Mouse (Mus musculus): ENCODE measurements around the gene Cntfr.

Gene Cntfr

DNA sequence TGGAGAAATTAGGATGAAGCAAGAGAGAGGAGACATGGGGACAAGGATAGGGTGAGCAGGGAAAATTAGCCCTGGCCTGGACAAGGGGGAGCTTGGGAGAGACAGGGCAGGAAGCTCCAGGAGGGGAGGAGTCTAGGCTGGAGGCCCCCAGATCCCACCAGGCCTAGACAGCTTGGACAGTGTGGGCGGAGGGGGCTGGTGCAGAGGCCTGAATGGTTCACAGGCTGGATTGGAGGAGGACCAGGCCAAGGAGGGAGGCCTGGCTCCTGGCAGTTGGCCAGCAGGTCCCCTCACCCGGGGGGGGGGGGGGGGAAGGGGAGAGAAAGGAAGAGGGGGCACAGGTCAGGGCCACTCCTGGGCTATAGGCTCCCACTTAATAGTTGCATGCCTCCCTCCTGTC, 17.6 kb downstream of the Cntfr start:
- DNase-seq (ENCODE audit: low spot score in 2 of 2), result no peak

DNA sequence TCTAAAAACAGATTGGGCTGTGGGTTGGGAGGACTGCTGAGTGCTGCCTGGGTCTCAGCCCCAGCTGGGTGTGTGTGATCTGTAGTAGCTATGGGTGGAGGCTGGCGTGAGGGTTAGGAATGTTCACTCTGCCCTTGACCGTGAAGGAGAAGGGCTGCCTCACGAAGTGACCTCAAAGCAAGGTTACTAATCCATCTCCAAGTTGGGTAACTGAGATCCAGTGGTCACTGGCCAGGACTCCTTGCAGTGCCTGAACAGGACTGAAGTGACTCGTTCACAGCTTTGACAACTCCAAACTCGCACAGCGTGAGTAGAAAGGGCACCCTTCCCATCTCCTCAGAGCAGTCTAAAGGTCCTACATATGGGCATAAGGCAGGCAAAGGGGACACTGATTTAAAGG, 18.0 kb downstream of the Cntfr start:
- DNase-seq (ENCODE audit: low spot score in 2 of 2), result no peak

DNA sequence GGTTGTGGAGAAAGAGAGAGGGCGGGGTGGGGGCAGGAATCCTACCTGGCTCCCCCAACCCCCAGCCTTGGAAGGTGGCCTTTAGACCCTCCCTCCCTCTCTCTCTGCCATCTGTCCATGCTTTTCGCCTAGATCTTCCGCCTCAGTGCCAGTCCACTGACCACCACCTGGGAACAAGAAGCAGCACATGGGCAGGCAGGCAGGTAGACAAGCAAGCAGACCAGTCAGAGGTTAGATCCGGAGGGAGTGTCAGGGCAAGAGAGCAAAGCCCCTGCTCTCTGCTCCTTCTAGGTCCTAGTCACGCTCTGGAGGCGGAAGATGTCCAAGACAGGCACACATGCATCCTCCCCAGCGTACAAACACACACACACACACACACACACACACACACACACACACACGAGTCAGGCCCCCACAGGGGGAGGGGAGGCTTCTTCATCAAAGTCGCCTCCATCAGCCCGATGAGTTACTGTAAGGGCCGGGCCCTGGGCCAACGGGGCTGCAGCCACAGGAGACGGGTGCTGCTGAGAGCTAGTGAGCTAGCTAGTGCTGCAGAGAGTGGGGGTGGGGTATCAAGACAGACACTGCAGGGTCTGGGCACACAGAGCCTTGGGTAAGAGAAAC, 19.8 kb downstream of the Cntfr start:
- DNase-seq (ENCODE audit: low spot score in 2 of 2), result no peak

DNA sequence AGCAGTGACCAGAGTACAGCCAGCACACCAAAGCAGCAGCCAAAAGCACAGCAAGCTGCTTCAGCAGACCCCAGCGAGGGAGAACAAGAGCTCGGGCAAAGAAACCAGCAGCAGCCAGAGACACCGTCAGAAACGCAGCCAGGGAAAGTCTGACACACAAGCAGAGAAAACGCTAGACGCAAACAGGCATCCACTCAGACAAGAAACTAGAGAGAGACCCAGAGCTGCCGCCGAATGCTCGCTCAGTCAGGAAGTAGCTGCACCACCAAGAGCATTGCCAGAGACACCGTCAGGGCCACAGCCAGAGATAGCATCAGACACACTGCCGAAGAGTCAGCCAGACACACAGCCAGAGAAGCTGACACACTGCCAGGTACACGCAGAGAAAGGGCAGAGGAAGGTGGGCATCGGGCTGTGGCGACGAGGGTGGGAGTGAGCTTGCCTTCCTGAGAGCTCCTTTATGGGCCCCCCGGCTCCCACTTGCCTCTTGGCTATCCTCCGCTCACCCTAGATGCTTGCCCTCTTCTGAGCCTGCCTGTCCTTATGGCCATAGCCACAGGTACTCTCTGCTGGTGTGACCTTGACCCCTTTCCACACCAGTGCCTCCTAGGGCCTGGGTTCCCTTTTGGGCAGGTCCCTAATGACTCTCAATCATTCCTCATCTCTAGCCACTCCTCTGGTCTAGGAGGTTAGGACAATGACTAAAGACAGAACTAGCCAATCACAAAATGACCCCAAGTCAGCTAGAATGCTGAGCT, 20.5 kb downstream of the Cntfr start:
- DNase-seq (ENCODE audit: low spot score in 2 of 2), result no peak

DNA sequence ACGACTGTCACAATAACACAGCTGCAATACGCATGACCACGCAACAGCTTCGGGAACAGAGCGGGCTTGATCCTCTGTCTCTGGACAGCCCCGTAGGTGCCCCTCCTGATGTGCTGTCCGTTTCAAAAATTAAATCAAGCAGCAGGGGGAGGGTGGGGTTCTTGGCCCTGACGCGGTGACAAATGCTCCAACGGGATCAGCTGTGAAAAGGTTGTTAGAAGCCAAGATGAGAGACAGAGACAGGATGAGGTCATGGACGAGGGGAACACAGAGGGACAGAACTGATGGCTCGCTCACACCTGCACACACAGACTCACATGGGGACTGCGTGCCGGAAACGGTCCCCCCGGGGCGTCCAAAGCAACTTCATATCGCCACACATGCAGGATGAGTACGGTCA, 23.7 kb downstream of the Cntfr start:
- no peak for DNase-seq (ENCODE audit: low spot score in 2 of 2)

DNA sequence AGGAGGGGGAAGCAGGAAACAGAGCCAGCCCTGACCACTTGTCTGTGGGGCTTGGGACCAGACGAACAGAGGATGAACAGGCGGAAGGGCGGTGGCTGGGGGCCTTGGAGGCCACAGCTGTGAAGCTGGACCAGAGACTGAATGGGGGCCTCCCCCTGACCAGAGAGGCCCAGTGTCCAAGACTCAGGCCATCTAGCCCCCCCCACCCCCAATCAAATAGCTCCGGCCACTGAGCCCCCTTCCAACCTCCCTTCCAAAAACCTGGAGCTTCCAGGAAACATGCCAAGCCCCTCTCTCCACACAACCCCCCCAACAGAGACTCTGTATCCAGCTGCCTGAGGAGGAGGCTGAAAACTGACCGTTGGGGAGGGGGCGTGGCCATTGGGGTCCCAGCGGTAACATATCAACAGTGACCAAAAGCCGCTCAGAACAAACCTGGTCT, 24.3 kb downstream of the Cntfr start:
- no peak for DNase-seq (ENCODE audit: low spot score in 2 of 2)

DNA sequence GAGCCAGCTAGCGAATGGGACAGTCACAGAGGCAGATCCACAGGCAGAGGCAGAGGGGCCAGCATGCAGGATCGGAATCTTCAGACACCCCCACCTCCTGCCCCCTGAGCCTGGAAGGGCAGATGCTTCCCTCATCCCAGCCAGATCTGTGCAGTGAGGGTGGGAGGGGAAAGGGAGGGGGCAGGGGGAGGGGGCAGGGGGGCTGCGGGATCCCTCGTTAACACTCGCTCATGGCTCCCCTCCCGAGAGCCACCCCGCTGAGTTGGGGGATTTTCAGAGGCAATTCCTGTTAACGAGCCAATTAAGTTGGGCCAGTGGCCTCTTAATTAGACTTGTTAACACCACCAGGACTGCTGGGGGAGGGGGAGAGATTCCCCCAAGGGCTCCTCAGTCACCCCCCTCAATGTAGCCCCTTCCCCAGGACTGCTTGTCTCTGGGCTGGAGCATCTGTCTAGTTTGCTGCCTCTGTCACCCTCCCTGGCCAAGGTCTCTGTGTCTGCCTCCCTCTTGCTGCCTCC, 24.9 kb downstream of the Cntfr start:
- no peak for DNase-seq (ENCODE audit: low spot score in 2 of 2)

DNA sequence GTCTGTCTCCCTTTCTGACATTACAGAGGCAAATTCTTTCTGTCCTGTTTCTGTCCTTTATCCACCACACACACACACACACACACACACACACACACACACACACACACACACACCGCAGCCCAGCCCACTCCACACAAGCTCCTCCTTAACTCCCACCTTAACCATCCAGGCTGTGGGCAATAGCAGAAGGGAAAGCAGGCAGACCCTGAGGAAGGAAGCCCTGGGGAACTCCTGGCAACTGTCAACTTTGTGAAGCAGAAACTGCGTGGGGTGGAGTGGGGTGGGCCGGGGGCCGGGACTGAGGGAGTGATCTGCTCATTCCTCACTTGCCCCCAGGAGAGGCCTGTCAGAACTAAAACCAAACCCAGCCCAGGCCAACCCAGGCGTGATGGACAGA, 25.4 kb downstream of the Cntfr start:
- DNase-seq (ENCODE audit: low spot score in 2 of 2), result no peak

DNA sequence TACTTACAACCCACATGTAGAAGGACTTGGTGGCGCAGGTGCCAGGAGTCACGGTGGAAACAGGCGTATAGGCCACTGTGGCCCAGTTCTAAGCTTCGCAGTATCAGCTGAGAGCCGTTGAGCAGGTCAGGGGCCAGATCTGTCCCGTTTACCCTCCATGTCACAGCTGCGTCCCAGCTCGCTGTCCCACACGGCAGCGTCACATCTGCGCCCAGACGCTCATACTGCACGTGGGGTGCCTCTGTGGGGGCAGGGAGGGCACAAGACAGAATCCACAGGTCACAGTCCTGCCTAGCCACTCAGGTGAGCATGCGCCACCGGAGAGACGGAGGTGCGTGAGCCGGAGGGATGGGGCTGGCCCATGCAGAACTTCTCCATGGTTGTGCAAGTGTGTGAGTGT, 26.1 kb downstream of the Cntfr start:
- no peak for DNase-seq (ENCODE audit: low spot score in 2 of 2)

DNA sequence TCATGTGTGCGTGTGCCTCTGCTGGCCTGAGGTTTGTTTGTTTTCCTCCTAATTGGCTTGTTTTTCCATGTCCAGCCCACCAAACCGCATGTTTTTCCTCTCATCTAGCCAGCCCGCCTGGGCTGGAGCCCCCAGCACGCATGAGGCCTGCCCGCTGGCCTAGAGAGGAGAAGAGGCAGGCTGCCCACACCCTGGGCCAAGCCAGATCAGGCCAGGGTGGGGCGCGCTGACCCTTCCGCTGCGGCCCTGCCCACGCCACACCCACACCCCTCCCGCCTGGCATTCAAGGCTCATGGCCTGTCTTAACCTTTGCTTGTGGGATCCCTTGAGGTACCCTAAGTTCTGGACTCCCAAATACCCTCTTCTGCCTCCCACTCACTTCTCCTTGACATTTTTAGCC, 30.2 kb downstream of the Cntfr start:
- DNase-seq (ENCODE audit: low spot score in 2 of 2), result no peak

DNA sequence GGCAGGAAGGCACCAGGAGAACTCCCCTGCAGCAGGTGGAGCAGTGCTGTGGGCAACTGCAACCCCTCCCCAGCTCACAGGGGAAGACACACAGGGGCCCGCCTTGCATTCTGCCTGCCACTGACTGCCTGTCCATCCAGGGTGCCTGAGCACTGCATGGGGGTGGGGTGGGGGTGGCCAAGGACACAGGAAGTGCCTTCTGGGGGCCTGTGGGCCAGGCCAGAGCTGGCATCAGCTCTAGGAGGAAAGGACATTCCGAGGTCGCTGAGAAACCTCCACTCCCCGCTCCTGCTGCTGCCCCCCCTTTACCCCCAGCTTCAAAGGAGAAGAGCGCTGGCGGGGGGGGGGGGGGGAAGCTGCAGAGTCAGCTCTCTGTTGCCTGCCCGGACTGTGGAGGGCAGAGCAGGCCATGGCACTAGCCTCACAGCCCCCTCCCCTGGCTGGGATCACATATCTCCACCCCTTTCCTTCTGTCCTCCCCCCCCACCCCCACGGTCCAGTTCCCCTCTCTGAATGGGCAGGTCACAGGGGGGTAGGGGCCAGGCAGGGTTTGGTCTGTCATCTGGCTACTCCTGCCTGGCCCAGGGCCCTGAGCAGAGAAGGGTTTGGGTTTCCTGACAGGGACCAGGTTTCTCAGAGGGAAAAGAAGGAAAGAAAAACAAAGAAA, 31.7 kb downstream of the Cntfr start:
- no peak for DNase-seq (ENCODE audit: low spot score in 2 of 2)

DNA sequence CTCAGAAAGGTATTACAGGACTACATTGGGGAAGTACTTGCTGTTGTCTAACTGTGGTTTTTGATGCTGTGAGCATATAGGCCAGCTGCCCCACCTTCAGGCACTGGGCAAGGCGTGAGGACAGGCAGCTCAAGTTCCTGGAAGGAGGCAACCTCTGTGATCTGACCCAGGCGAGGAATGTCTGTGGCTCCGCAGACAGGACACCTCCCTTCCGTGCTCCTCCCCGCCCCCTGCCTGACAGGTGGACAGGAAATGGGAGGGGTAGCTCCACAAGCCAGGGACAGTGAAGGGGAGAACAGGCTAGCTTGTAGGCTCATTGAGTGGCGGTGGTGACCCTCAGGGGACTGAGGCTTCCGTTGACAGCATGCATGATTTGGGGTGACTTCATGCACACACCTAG, 32.4 kb downstream of the Cntfr start:
- no peak for DNase-seq (ENCODE audit: low spot score in 2 of 2)

DNA sequence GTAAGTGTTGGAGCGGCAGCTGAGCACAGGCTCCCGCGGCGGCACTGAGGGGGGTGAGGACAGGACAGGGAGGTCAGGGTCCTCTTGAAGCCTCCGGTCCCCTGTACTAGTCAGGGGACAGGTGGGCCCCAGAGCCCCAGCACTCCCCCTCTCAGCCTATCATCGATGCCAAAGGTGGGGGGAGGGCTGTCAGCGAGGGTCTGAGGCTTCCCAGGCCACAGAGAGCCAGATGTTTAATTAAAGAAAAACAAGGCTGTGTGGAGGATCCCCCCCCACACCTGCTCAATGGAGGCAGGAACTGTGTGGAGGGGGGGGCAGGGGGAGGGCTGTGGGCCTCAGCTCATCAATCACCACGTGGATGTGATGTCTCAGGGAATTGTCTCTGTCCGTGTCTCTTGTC, 33.3 kb downstream of the Cntfr start:
- no peak for DNase-seq (ENCODE audit: low spot score in 2 of 2)

DNA sequence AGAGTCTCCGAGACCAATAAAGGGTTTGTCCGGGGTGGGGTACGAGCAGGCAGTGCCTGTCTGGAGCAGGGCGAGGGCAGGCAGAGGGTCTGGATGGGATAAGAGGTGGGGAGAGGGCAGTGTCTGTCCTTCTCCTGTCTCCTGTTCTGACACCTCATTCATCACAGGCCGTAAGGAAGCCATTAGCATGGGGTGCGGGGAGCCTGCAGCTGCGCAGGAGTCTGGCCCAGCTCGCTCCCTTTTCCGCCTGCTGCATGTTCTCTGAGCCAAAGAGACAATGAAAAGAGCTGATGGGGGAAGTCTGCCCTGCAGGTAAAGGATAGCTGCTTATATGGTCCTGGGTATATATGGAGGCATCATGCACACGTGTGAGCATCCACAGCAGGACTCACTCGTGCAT, 34.2 kb downstream of the Cntfr start:
- DNase-seq (ENCODE audit: low spot score in 2 of 2), result no peak

DNA sequence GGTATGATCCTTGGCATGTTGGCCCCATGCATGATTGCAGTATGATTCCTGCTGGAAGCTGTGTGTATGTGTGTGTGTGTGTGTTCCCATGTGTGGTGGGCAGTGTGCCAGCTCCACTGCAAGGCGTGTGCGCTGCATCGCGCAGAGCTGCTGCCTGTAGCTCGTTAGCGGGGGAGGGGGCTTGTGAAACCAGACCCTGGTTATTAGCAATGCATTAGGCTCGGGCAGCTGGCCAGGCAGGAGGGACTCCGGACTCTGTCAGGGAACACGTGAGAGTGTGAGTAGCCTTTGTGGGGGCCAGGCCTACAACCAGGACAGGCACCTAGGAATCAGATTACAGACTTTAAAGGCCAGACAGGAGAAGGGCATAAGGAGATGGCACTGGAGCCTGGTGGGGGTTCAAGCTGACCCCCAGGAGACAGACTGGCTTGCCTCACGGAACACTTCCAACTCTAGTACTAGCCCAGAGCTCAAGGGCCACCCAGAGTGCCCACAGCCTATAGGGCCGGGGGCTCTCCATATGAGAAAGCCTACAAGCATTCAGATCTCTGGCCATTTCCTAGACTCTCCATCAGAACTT, 35.9 kb downstream of the Cntfr start:
- DNase-seq (ENCODE audit: low spot score in 2 of 2), result no peak

DNA sequence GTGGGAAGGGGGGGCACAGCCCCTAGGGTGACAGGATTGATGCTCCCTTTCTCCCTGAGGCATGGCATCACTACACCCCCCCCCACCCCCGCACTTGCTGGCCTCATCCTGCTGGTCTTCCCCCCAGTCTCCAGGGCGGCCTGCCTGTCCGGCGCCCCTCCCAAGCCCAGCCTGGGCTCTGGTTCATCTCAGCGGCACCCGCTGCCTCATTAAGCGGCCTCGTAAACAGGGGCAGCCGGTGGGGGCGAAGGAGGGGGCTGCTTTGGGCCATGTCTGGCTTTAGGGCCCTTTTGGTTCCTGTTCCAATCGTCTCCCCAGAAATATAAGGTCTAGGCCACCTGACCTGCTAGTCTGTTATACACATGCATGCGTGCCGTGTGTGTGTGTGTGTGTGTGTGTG, 37.3 kb downstream of the Cntfr start:
- DNase-seq (ENCODE audit: low spot score in 2 of 2), result no peak

DNA sequence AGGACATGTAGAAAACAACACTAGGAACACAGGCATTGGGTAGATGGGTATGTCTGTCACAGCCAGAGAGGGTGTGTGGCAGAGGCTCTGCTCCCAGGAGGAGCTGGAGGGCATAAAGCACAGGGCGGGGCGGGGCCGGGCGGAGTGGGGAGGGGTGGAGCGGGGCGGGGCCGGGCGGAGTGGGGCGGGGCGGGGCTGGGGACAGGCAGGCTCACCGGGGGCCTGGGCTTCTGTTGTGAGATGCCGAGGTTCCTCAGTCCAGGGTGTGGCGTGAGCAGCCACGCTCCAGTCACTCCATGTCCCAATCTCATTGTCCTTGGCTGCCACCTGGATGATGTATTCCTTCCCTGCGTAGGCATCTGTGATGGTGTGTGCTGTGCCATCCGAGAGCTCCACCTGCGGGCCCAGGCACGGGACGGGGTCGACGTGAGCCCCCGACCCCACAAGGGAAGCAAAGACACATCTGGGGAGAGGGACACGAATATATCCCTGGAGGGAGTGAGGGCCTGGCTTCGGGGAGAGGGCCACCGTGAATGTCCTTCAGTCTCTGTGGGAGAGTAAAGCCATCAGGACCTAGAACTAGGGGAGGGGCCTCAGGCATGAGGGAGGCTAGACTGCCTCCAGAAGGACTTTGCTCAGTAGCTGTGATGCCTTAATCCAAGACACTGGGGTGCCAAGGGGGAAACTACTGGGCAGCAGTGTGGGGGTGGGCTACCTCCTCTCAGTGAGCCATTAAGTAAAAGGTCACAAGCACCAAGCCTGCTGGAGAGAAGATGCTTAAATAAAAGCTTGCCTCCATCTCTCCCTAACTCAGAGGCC, 38.1 kb downstream of the Cntfr start:
- DNase-seq (ENCODE audit: low spot score in 2 of 2), result no peak

DNA sequence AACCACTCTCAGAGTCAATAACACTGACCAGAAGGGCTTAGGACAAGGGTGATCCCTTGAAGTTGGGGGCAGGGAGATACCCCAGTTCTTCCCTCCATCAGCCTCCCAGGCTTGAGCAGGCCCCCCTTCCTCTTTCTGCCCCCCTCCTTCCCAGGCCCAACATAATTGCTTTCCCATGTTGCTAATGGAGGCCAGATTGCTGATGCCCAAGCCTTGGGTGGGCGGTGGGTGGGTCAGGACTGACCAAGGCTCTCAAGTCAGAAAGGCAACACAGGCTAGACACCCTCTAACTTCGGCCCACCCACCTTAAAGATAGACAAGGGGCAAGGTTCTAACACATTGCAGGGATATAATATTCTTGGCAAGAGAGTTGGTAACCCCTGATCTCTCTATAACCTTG, 41.4 kb downstream of the Cntfr start:
- no peak for DNase-seq (ENCODE audit: low spot score in 2 of 2)

DNA sequence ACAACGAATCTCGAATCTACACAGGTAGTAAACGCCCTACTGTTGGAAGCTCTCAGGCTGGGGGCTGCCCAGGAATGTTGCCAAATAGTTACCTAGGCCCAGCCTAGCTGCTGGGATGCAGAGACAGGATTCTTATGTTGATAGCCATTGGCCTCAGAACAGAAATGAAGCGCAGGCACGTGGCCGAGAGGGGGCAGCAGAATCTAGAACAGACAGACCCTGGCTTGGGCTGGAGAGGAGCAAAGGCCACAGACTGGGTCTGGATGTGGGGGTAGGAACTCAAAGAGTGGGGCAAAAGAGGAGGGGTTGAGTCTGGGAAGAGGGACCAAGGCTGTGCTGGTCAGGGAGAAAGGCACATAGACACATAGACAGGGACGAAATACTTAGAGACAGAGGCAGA, 42.7 kb downstream of the Cntfr start:
- DNase-seq (ENCODE audit: low spot score in 2 of 2), result peak; percentile 42 to 63

DNA sequence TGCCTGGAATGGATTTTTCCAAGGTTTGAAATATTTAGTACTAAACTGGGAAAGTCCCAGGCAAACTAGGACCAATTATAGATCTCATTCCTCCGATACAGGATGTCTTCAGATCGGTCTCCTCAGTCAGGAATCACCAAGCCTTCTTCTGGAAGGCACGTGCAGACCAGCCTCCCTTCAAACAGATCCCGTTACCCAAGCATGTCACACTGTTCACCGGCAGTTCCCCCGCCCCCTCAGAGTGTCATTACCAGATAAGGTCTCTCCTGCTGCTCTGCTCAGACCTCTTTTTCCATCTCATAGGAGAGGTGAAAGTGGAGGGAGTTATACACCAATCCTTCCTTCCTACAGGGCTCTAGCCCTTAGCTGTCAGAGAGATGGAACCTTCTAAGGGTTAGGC, 43.2 kb downstream of the Cntfr start:
- DNase-seq (ENCODE audit: low spot score in 2 of 2), result no peak

DNA sequence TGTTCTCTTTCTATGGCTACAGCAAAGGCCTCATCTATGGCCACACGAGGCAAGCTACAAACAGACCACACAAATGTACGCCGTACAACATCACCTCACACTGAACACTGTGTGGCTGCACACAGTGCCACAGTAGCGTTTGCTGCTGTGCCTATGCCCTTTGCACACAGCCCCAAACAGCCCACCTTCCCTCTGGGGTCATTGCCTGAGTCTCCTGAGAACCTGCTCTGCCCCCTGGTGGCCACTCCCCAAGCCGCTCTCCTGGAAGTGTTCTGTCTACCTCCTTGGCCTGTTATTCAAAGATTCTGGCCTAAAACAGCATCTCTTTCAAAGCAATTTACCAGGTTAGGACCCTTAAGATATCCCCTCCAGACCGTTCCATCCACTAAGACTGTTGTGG, 43.6 kb downstream of the Cntfr start:
- peak; percentile 77 to 82 for DNase-seq (ENCODE audit: low spot score in 2 of 2)

DNA sequence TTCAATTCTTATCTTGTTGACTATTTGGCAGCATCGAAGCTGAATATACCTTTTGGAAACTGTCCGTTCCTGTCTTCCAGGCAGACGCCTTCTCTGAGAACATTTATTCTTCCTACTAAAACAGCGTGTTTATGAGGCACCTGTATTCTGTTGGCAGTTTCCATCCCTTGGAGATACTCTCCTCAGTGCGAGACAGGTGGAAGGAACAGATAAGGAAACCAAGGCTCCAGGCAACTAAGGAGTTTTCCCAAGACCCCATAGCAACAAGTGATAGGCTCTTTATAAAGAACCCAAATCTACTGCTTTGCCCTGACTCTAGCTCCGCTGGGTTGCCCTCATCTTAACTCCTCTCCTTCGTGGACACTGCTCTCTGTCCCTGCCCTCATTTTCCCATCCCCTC, 48.3 kb downstream of the Cntfr start:
- DNase-seq (ENCODE audit: low spot score in 2 of 2), result no peak

Data from right cerebral cortex, adult 2 months (tissue).